Mouse (Mus musculus) neutrophil, adult 5-6 weeks (primary cell): Measurements from ENCODE around the gene Il31ra. TPM values are rescaled to one million over a fixed set of nuclear protein-coding genes. Genes with fewer than 3 reads are reported as not detected.

Experiments used
- ATAC-seq: fragments of 151-379, 151-347 bp; 2 replicates; pipeline ENCODE4 v1.8.0; 2017; ENCODE audit warnings: mild to moderate bottlenecking, moderate TSS enrichment; ENCODE audit not compliant: insufficient number of reproducible peaks, poor library complexity, low FRiP score, severe bottlenecking; ENCODE audit errors: extremely low read depth
- total RNA-seq: library from RNA; stranded (forward); fragments of 200-1000 nt; gene quantifications from 2 replicates; pipeline ENCODE4 v1.2.3, GENCODE M21; 2017

The Il31ra gene
- total RNA-seq, 1 experiment from 2014 or later = 0.35 TPM

DNA sequence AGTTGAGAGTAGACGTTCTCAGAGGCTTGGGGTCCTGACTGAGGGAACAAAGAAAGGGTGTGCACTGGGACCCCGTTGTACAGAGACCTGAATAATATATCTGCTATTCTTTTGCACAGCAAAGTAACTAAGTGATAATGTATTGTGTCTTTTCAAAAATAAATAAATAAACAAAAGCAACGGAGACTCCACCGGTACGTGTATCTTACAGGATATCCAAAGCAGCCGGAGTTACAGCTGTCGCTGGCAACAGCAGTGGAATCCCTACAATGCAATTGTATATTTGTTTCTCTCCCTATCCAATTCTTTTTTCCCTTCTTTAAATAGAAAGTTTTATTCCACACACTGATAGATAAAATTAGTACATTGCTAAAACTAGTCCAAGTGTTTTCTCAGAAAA lies 115.1 kb downstream of the Il31ra start:
- ATAC-seq = no peak

DNA sequence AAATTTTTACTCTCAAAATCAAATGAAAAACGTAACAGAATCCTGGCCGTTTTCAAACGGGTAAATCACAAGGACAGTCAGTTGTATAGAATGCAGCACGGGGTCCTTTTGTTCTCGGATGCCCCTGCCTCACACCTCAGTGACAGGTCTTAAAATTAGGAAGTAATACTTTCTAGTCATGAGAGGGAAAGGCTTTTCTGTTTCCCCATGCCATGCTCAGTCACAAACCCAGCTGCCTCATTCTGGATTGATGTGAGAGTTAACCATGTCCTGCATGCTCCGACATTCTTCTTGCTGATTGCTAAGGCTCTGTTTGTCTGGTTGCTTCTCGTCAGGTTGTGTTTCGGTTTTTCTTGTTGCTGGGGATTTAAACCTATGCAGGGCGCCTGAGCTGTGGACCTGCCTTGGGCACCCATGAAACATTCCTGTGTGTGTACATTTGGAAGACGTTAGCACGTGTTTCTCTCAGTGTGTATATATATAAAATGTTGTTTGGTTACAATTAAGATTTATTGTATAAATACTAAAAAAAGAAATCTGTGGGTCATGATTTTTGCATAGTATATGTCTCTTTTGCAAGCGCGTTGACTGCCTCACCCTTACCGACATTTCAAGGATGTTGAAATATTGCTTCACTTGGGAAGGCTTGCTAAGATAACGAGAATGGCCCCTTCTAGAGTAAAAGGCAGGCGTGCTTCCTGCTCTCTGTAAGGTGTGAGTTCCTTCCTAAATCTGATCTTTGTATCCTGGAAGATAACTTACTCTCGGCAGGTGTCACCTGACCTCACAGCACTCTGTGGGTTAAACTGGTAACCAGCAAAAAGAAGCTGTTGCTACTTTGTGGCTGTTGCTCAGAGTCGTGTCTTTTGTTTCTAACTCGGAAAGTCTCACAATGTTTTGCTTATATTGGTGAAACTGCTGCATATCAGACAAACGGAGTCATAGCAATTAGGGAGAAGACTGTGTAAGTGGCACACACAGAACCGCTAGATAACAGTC lies 120.1 kb downstream of the Il31ra start:
- no peak for ATAC-seq

DNA sequence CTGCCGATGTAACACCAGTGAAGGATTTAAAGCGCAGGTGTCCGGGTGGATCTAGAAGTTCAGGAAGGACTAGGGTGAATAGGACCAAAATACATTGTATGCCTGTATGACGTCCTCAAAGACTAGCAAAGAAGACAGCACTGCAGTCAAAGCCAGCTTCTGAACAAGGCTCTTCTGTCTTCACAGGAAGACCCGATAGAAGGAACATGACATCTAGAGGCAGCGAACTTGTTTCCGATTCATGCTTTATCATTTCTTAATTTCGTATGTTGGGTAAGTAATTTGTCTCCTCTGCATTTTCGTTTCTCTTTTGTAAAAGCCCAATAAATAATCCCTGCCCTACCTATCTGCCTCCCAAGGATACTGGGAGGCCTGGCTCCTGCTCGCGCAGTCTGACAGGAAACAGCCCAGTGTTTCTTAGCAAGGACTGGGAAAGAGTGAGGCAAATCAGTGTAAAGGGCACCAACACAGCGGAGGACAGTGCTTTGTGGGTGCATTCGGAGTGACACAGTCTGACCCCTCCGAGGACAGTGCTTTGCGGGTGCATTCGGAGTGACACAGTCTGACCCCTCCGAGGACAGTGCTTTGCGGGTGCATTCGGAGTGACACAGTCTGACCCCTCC lies 121.6 kb downstream of the Il31ra start:
- no peak for ATAC-seq

DNA sequence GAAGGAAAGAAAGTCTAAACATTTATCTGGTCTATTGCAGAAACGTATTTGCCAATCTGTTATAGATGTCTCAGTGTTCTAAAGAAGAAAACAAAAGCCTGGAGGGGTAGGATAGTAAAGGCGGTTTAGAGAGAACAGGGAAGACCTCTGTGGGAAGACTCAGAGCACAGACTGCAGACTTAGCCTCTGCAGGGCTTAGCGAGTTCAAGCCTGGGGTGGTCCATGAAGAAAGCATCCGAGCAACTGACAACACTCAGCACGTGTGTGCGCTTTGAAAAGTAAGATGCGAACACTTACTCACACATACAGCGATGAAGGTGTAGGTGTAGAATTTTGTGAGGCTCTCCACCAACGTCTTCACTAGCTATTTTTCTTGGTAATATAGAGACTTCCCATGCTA lies 123.0 kb downstream of the Il31ra start:
- no peak for ATAC-seq

Other genes with a start within 250 kb of the Il31ra start
- 20.3 and 20.9 TPM in 2 replicates for gene Il6st, start 130.3 kb downstream of the Il31ra start, total RNA-seq
- gene Ddx4, start 58.1 kb upstream of the Il31ra start, total RNA-seq = 0.23 TPM in 1 of 2 replicates, not detected in the other
- gene Slc38a9, start 66.4 kb upstream of the Il31ra start, total RNA-seq = 45.7 and 50.0 TPM in 2 replicates
- gene Plpp1, start 206.4 kb upstream of the Il31ra start, total RNA-seq = 1.5 and 2.8 TPM in 2 replicates